Mouse (Mus musculus): Measurements from ENCODE around the gene Rhoh.

The Rhoh gene

DNA sequence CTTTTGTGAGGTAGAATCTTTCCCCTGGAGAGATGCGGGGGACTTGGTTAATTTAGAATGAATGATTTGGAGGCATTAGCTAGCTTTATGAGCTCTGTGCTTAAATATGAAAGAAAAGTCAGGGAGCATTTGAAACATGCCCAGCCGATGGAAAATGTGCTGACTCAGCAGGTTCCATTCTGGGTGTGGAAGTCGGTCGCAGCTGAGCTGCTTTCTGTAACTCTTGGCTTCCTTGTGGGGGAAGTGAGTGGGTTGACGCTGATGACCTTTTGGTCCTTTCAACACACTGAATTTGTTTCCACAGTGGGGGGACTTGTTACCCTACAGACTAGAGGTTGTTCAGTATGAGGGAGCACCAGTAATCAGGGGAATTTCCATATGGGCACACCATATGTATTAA, 22.3 kb downstream of the Rhoh start:
- in situ Hi-C loops (cut with MboI; ENCODE audit: unreplicated experiment in 2 of 2): no loop called here

- in situ Hi-C loops (cut with MboI; ENCODE audit: unreplicated experiment in 2 of 2): loop anchor here in 1 of 2 experiments (5.0 kb wide), 1 partner anchor 54 kb away; no protein-coding TSS in a partner anchor
Observed at GRCm38 (mm10) chr5:65885699-65886443, 24.9 kb downstream of the Rhoh start.

- in situ Hi-C loops (cut with MboI; ENCODE audit: unreplicated experiment in 2 of 2): loop anchor here in 1 of 2 experiments (5.0 kb wide), 1 partner anchor 56 kb away; no protein-coding TSS in a partner anchor
Observed at GRCm38 (mm10) chr5:65888102-65888501, 27.1 kb downstream of the Rhoh start.

DNA sequence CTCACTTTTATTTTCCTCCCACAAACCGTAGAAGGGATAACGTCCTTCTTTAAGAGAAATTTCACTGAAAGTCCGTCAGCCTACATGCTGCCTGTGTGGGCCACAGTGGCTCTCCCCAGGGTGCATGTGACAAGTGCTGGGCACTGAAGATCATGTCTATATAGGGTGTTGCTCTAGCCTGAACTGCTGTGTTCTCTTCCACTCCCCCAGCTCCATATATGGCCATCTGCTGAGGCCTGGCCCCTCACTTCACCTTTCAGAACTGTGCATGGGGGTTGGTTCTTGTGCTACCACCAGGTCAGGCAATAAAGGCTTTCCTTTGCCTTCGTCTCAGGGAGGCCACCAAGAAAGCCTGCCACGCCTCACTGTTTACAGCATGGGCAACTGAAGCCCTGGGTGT, 28.0 kb downstream of the Rhoh start:
- in situ Hi-C loops (cut with MboI; ENCODE audit: unreplicated experiment in 2 of 2): loop anchor here in 1 of 2 experiments (5.0 kb wide), 1 partner anchor 57 kb away; no protein-coding TSS in a partner anchor

- in situ Hi-C loops (cut with MboI; ENCODE audit: unreplicated experiment in 2 of 2): no loop called here
Observed at GRCm38 (mm10) chr5:65891251-65891826, 30.3 kb downstream of the Rhoh start.

DNA sequence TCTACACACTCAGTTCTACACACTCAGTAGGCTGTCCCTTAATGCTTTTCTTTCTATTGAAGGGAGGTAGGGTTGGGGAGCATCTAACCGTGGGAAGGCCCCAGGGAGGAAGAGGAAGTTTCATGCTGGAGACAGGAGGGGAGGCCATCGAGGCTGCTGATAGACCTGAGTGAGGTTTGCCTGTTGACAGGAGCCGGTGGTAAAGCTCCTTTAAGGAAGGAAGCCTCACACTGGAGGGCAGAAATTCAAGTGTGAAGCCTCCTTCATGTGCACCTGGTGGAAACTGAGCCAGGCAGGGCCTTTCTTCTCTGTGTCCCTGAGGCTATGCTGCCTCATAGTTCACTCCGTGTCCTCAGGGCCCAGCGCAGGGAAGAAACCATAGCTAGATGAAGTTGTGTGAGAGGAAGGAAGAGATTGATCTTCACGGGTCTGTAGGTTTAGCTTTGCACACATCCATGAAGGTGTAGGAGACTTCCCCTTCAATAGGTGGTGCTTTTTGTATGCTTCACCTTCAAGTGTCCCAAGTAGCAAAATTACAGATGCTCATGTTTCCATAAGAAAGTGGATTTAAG, 34.2 kb downstream of the Rhoh start:
- in situ Hi-C loops (cut with MboI; ENCODE audit: unreplicated experiment in 2 of 2): loop anchor here (5.0 kb wide), 2 partner anchors 33 to 37 kb away; partner anchors contain the start of genes Chrna9 (in 2 of the 2) and Rhoh (in 1 of the 2)

DNA sequence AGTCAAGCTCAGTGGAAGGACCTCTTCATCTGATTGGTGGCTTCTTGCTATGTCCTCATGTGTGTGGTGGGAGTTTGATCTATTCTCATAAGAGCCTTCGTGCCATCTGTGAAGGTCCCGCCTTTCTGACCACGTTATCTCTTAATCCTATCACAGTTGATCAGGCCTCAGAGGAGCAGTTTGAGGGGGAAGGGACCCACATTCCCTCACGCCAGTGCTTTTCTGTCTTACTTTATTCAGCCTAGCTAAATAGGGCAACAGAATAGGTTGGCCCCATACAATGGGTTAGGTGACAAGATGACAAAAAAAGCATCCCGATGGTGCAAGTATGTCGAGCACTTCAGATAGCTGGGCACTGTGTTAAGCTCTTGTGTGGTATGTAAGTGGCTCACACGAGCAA, 34.8 kb downstream of the Rhoh start:
- in situ Hi-C loops (cut with MboI; ENCODE audit: unreplicated experiment in 2 of 2): loop anchor here (5.0 kb wide), 2 partner anchors 33 to 37 kb away; partner anchors contain the start of genes Chrna9 (in 2 of the 2) and Rhoh (in 1 of the 2)

- in situ Hi-C loops (cut with MboI; ENCODE audit: unreplicated experiment in 2 of 2): loop anchor here (5.0 kb wide), 2 partner anchors 35 kb away; partner anchors contain the start of genes Chrna9 (in 2 of the 2) and Rhoh (in 1 of the 2)
Observed at GRCm38 (mm10) chr5:65897731-65898130, 36.7 kb downstream of the Rhoh start.

- in situ Hi-C loops (cut with MboI; ENCODE audit: unreplicated experiment in 2 of 2): loop anchor here (5.0 kb wide), 2 partner anchors 34 to 36 kb away; partner anchors contain the start of genes Chrna9 (in 2 of the 2) and Rhoh (in 1 of the 2)
Observed at GRCm38 (mm10) chr5:65898683-65899082, 37.7 kb downstream of the Rhoh start.

GRCm38 (mm10) chr5:65900113-65900512, 39.1 kb downstream of the Rhoh start:
- in situ Hi-C loops (cut with MboI; ENCODE audit: unreplicated experiment in 2 of 2): no loop called here

DNA sequence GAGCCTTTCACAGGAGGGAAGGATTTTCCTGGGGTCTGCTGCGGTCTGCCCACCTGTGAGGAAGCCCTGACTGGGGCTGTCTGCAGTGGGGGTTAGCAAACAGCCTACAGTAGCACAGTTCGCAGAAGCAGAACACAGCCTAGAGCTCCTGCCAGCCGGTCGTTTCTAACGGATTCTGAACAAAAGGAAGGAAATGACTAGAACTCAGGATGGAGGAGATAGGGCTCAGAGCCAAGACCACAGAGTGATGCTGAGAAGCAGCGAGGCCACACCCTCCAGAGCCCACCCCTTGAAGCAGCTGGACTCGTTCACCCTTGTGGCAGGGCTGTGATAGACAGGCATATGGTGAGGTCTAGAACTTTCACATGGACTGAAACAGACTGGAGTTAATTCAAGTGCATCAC, 39.9 kb downstream of the Rhoh start:
- in situ Hi-C loops (cut with MboI; ENCODE audit: unreplicated experiment in 2 of 2): no loop called here

DNA sequence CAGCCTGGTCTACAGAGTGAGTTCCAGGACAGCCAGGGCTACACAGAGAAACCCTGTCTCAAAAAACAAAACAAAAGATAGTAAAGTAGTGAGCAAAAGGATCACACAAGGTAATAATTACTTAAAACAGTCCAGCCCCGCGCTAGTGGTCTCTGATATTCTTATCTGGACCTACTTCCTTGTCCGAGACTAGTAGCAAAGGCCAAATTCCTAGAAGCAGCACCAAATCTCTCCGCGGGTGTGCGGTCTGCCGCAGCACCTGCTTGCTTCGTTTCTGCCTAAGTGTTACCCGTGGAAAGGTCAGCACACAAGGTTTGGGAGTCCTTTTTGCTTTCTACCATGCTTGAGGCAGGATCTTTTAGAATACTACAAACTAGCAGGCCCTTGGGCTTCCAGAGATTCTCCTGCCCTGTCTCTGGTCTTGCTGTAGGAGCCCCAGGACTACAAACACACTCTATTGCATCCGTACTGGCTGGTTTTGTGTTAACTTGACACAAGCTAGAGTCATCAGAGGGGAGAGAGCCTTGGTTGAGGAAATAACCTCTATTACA, 40.9 kb downstream of the Rhoh start:
- in situ Hi-C loops (cut with MboI; ENCODE audit: unreplicated experiment in 2 of 2): no loop called here

- in situ Hi-C loops (cut with MboI; ENCODE audit: unreplicated experiment in 2 of 2): no loop called here
Observed at GRCm38 (mm10) chr5:65902811-65903210, 41.8 kb downstream of the Rhoh start.

DNA sequence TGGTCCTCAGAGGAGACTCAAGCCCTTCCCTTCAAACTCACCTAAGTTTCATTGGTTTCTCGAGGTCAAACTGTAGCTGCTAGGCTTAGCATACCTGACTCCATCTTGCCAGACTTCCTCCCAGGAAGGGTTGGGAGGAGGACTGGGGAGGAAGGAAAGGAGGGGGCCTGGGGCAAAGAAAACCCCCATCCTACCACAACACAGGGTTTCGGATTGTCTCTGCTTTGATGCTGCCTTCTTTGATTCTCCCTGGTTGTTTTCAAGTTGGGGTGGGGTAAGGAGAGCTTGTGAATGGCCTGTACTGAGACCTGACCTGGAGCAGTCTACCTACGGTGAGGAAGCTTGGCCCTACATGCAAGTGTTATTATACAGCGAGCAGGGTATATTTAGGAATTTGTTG, 43.5 kb downstream of the Rhoh start:
- in situ Hi-C loops (cut with MboI; ENCODE audit: unreplicated experiment in 2 of 2): no loop called here

- in situ Hi-C loops (cut with MboI; ENCODE audit: unreplicated experiment in 2 of 2): no loop called here
Observed at GRCm38 (mm10) chr5:65908751-65909150, 47.7 kb downstream of the Rhoh start.

DNA sequence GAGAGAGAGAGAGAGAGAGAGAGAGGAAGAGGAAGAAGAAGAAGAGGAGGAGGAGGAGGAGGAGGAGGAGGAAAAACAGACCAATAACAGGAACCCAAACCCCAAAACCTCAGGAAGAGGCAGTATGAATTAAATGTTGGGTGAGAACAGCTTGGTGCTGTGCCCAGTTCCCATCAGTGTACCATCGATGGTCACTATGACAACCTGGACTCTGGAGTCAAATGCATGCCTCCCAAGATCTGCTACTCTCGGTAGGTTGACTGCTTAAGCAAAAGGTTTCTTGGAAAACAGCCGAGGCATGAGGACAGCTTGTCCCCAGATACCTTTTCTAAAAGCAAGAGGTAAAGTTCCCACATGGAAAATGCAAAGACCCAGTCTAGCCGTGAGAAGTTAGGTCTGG, 48.3 kb downstream of the Rhoh start:
- in situ Hi-C loops (cut with MboI; ENCODE audit: unreplicated experiment in 2 of 2): no loop called here

GRCm38 (mm10) chr5:65910398-65910797, 49.4 kb downstream of the Rhoh start:
- in situ Hi-C loops (cut with MboI; ENCODE audit: unreplicated experiment in 2 of 2): no loop called here

DNA sequence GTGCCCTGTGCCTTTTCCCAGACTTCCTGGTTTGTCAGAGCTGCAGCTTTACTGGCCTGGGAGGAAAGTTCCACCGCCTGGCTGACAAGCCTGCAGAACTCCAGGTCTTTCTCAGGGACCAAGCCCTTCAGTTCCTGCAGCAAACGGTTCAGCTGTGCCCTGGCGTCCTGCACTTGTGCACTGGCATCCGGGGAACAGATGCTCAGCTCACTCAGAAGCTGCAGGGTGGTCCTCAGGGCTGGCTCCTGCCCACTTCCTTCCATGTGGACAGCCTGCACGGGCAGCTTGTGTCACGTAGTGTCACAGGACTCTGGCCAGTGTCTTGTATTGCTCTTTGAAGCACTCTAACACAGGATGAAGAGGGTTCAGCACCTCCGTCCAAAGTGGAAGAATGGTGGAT, 50.7 kb downstream of the Rhoh start:
- in situ Hi-C loops (cut with MboI; ENCODE audit: unreplicated experiment in 2 of 2): no loop called here

DNA sequence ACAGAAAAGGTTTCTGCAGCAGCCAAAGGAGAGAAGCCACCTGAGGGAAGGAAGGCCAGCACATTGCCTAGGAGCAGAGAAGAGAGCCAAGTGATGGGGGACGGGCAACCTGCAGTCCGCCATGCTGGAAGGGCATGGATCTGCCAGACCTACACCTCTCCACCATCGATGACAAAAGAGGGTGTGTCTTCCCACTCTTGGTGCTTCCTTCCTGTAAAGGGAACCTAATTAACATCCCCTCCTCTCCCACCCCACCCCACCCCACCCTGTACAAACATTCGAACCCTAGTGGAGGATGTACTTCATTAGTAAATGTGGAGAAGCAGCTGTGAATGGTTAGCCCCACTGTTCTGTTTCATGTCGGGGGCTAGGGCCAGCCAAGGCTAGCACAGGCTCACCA, 51.2 kb downstream of the Rhoh start:
- in situ Hi-C loops (cut with MboI; ENCODE audit: unreplicated experiment in 2 of 2): no loop called here

- in situ Hi-C loops (cut with MboI; ENCODE audit: unreplicated experiment in 2 of 2): no loop called here
Observed at GRCm38 (mm10) chr5:65913126-65913525, 52.1 kb downstream of the Rhoh start.

DNA sequence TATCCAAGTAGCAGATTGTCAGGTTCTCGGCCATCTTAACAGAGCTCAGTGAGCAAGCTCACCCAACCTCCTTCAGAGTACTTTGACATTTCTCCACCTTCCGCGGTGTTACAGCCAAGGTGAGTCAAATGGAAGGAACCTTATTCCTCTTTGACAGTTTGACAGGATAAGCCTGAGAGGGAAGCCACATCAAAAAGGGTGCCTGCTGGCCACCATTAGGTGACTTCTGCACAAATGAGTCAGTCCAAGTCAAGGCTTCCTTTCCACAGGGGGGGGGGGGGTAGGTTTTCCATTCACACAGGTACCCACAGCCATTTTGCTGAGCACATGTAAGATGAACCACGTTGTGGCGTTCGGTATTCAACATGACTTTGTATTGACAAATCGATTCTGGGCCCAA, 53.3 kb downstream of the Rhoh start:
- in situ Hi-C loops (cut with MboI; ENCODE audit: unreplicated experiment in 2 of 2): no loop called here

Measured in v-Abl transformed pro-B cells (cell line).